Mouse (Mus musculus) E14TG2a.4 (cell line): ENCODE measurements around the gene Rundc3a.

Experiments used
- CTCF ChIP-seq: conservative IDR thresholded peaks from 2 replicates; pipeline ENCODE4 v1.5.1; 2014; ENCODE audit warnings: low read length
- POU5F1 ChIP-seq: IDR thresholded peaks from 2 replicates; pipeline ENCODE4 v1.6.1; 2014; ENCODE audit warnings: low read length, borderline replicate concordance

DNA sequence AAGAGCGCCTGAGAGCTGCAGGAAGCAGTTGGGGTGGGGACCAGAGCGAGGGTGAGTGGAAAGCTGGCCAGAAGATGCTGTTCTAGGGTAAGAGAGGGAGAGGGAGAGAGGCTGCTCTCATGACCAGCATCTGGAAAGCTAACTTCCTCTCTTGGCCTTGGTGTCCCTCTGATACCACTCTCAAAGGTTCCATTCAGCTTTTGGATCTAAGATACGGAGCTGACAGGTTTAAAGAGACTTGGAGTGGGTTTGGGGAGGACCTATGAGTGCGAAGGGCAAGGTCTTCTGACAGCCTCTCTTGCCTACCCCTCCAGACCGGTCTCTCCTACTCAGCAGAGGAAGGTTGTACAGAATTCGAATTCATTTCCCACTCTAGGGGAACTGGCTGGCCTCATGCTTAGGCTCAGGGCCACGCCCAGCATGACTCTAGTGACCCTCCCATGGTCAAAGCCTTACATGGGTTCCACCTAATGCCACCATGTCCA lies 45.1 kb upstream of the Rundc3a start:
- TF ChIP-seq CTCF (no peak), POU5F1 (no peak)
